Mouse (Mus musculus) CH12.LX (cell line): ENCODE data around the gene Stk10. TPM values are rescaled to one million over a fixed set of nuclear protein-coding genes. Genes with fewer than 3 reads are reported as not detected.

Experiments
- DNase-seq: peaks from one replicate; pipeline ENCODE4 v3.0.0-alpha.2; 2013; ENCODE audit errors: extremely low read depth
- H3K27ac ChIP-seq: 2 replicates; pipeline ENCODE4 v1.5.1; 2012; ENCODE audit warnings: low read depth, mild to moderate bottlenecking, control low read depth, moderate library complexity; ENCODE audit not compliant: insufficient read depth
- H3K27me3 ChIP-seq: replicated peaks from 2 replicates; pipeline ENCODE3; 2012; ENCODE audit warnings: inconsistent platforms
- H3K36me3 ChIP-seq, 2 experiments: replicated peaks in 1 of 2; 2 replicates each; pipeline versions ENCODE3 to v1.6.1; 2012; ENCODE audit warnings: inconsistent platforms in 1 of 2, low read length in 1 of 2, mild to moderate bottlenecking in 1 of 2, mixed read lengths in 1 of 2, moderate library complexity in 1 of 2; ENCODE audit not compliant: control insufficient read depth in 1 of 2, insufficient read depth in 1 of 2
- H3K4me1 ChIP-seq, 2 experiments: 2 replicates each; pipeline ENCODE4 v1.6.1; 2012; ENCODE audit warnings: inconsistent platforms in 1 of 2, moderate library complexity in 1 of 2; ENCODE audit not compliant: insufficient read depth in 2 of 2, control insufficient read depth in 1 of 2
- H3K4me2 ChIP-seq: 2 replicates; pipeline ENCODE4 v1.6.1; 2012; ENCODE audit warnings: low read depth, mild to moderate bottlenecking, control low read depth; ENCODE audit not compliant: poor library complexity, insufficient read depth, severe bottlenecking
- H3K4me3 ChIP-seq, 3 experiments: fragments of 150-350 bp in 1 of 3; sonication (generic) in 1 of 3; replicated peaks in 1 of 3; 2 replicates each; pipeline versions ENCODE3 to v1.5.1; 2011 to 2012; ENCODE audit warnings: low read depth in 2 of 3, low read length in 2 of 3, mild to moderate bottlenecking in 2 of 3, moderate library complexity in 2 of 3, control low read depth in 1 of 3, improper control_type of control experiment in 1 of 3, inconsistent platforms in 1 of 3, mixed read lengths in 1 of 3; ENCODE audit not compliant: poor library complexity in 1 of 3
- H3K79me2 ChIP-seq: replicated peaks from 2 replicates; pipeline ENCODE4 v1.6.1; 2012; ENCODE audit warnings: mild to moderate bottlenecking, moderate library complexity; ENCODE audit not compliant: control insufficient read depth, poor library complexity, insufficient read depth, severe bottlenecking; ENCODE audit errors: extremely low read depth
- H3K9ac ChIP-seq: 2 replicates; pipeline ENCODE4 v1.6.1; 2012; ENCODE audit warnings: low read depth, mild to moderate bottlenecking, control low read depth, moderate library complexity; ENCODE audit not compliant: insufficient read depth
- H3K9me3 ChIP-seq: replicated peaks from 2 replicates; pipeline ENCODE3; 2012; ENCODE audit warnings: low read length, inconsistent platforms, mixed read lengths
- BHLHE40 ChIP-seq: IDR thresholded peaks from 2 replicates; pipeline ENCODE4 v1.6.1; 2011; ENCODE audit warnings: mild to moderate bottlenecking, low read depth, low read length, improper control_type of control experiment
- CHD1 ChIP-seq: IDR thresholded peaks from 2 replicates; pipeline ENCODE4 v1.6.1; 2012; ENCODE audit warnings: low read depth, low read length, improper control_type of control experiment, inconsistent platforms
- CHD2 ChIP-seq: IDR thresholded peaks from 2 replicates; pipeline ENCODE4 v1.6.1; 2011; ENCODE audit warnings: low read length, improper control_type of control experiment
- E2F4 ChIP-seq: IDR thresholded peaks from 2 replicates; pipeline ENCODE4 v1.6.1; 2011; ENCODE audit warnings: low read depth, low read length, improper control_type of control experiment; ENCODE audit not compliant: insufficient replicate concordance
- ELF1 ChIP-seq: IDR thresholded peaks from 2 replicates; pipeline ENCODE4 v1.6.1; 2014; ENCODE audit warnings: low read depth, mild to moderate bottlenecking, inconsistent platforms, low read length, improper control_type of control experiment
- EP300 ChIP-seq: IDR thresholded peaks from 2 replicates; pipeline ENCODE4 v1.6.1; 2011; ENCODE audit warnings: low read length, improper control_type of control experiment
- HCFC1 ChIP-seq: IDR thresholded peaks from 2 replicates; pipeline ENCODE4 v1.6.1; 2012; ENCODE audit warnings: low read depth, mild to moderate bottlenecking, inconsistent platforms, low read length, improper control_type of control experiment
- JUND ChIP-seq: conservative IDR thresholded peaks from 2 replicates; pipeline ENCODE4 v1.6.1; 2011; ENCODE audit warnings: low read depth, low read length, improper control_type of control experiment
- KAT2A ChIP-seq: IDR thresholded peaks from 2 replicates; pipeline ENCODE4 v1.6.1; 2012; ENCODE audit warnings: low read length, improper control_type of control experiment, inconsistent platforms; ENCODE audit not compliant: insufficient replicate concordance
- MAFK ChIP-seq: IDR thresholded peaks from 2 replicates; pipeline ENCODE4 v1.6.1; 2011; ENCODE audit warnings: low read length, improper control_type of control experiment; ENCODE audit not compliant: insufficient replicate concordance
- MAX ChIP-seq: IDR thresholded peaks from 2 replicates; pipeline ENCODE4 v1.6.1; 2011; ENCODE audit warnings: low read length, improper control_type of control experiment
- MAZ ChIP-seq: IDR thresholded peaks from 2 replicates; pipeline ENCODE4 v1.6.1; 2012; ENCODE audit warnings: low read depth, mild to moderate bottlenecking, inconsistent platforms, low read length, improper control_type of control experiment, moderate library complexity
- MEF2A ChIP-seq: IDR thresholded peaks from 2 replicates; pipeline ENCODE4 v1.6.1; 2014; ENCODE audit warnings: low read depth, mild to moderate bottlenecking, inconsistent platforms, low read length, improper control_type of control experiment, borderline replicate concordance
- MYC ChIP-seq: IDR thresholded peaks from 2 replicates; pipeline ENCODE4 v1.6.1; 2011; ENCODE audit warnings: low read depth, mild to moderate bottlenecking, improper control_type of control experiment, low read length
- NELFE ChIP-seq: IDR thresholded peaks from 2 replicates; pipeline ENCODE4 v1.6.1; 2011; ENCODE audit warnings: low read depth, low read length, improper control_type of control experiment
- POLR2AphosphoS2 ChIP-seq: IDR thresholded peaks from 2 replicates; pipeline ENCODE4 v1.6.1; 2011; ENCODE audit warnings: low read depth, low read length, improper control_type of control experiment
- RAD21 ChIP-seq: IDR thresholded peaks from 2 replicates; pipeline ENCODE4 v1.6.1; 2011; ENCODE audit warnings: low read depth, mild to moderate bottlenecking, low read length, improper control_type of control experiment, moderate library complexity
- RCOR1 ChIP-seq: conservative IDR thresholded peaks from 2 replicates; pipeline ENCODE4 v1.6.1; 2012; ENCODE audit warnings: low read depth, mild to moderate bottlenecking, inconsistent platforms, low read length, improper control_type of control experiment
- SIN3A ChIP-seq: IDR thresholded peaks from 2 replicates; pipeline ENCODE4 v1.6.1; 2012; ENCODE audit warnings: low read length, improper control_type of control experiment, inconsistent platforms
- SMC3 ChIP-seq: IDR thresholded peaks from 2 replicates; pipeline ENCODE4 v1.6.1; 2011; ENCODE audit warnings: low read depth, low read length, improper control_type of control experiment
- TBP ChIP-seq: conservative IDR thresholded peaks from 2 replicates; pipeline ENCODE4 v1.6.1; 2011; ENCODE audit warnings: low read depth, low read length, improper control_type of control experiment
- TCF12 ChIP-seq: IDR thresholded peaks from 2 replicates; pipeline ENCODE4 v1.6.1; 2014; ENCODE audit warnings: low read depth, mild to moderate bottlenecking, inconsistent platforms, low read length, improper control_type of control experiment
- UBTF ChIP-seq: IDR thresholded peaks from 2 replicates; pipeline ENCODE4 v1.6.1; 2012; ENCODE audit warnings: low read depth, mild to moderate bottlenecking, inconsistent platforms, low read length, improper control_type of control experiment, moderate library complexity
- USF1 ChIP-seq: IDR thresholded peaks from 2 replicates; pipeline ENCODE4 v1.6.1; 2014; ENCODE audit warnings: low read depth, mild to moderate bottlenecking, inconsistent platforms, low read length, improper control_type of control experiment
- USF2 ChIP-seq: conservative IDR thresholded peaks from 2 replicates; pipeline ENCODE4 v1.6.1; 2011; ENCODE audit warnings: low read depth, low read length, improper control_type of control experiment
- ZKSCAN1 ChIP-seq: IDR thresholded peaks from 2 replicates; pipeline ENCODE4 v1.6.1; 2012; ENCODE audit warnings: low read depth, inconsistent platforms, low read length, improper control_type of control experiment, borderline replicate concordance
- ZMIZ1 ChIP-seq: IDR thresholded peaks from 2 replicates; pipeline ENCODE4 v1.6.1; 2012; ENCODE audit warnings: low read depth, mild to moderate bottlenecking, inconsistent platforms, low read length, improper control_type of control experiment
- ZNF384 ChIP-seq: IDR thresholded peaks from 2 replicates; pipeline ENCODE4 v1.6.1; 2012; ENCODE audit warnings: low read depth, low read length, improper control_type of control experiment, inconsistent platforms
- dilution Hi-C: fragments of 300-500 bp; cut with MboI; formaldehyde crosslinking; loops from 2 replicates; pipeline ENCODE4 v1.14.3; 2020; ENCODE audit warnings: low sequenced_read_pairs; ENCODE audit not compliant: extremely low pct_unique_long_range_greater_than_20kb, extremely low pct_ligation_motif_present
- in situ Hi-C: fragments of 300-500 bp; cut with MboI; formaldehyde crosslinking; loops from 3 replicates; pipeline ENCODE4 v1.14.3; 2019; ENCODE audit warnings: low sequenced_read_pairs, low pct_ligation_motif_present, low pct_unique_long_range_greater_than_20kb, mixed read lengths
- polyA plus RNA-seq: library from polyadenylated mRNA; unstranded; fragments of >175 nt; gene quantifications from 2 replicates; pipeline ENCODE4 v1.2.1, GENCODE M21; 2012; ENCODE audit warnings: low read depth; ENCODE audit not compliant: insufficient read length
- total RNA-seq, 2 experiments: library from RNA; depleted of rRNA; stranded (reverse); fragments of 300-350 nt in 1 of 2; fragments of >200 nt in 1 of 2; gene quantifications; 2 replicates each; pipeline ENCODE4 v1.2.3; 2012 to 2014

Stk10 gene
- total and polyA plus RNA-seq, 3 experiments, result 20.0 to 40.3 (median 23.2) TPM

GRCm38 (mm10) chr11:32551579-32552297, 18.6 kb downstream of the Stk10 start:
- dilution Hi-C loops, result no loop called here
- Histone ChIP-seq H3K4me3 (no peak overlapping the region), H3K4me1 (peaks cover 25 to 94% of the 10 kb centered on the region in 2 experiments), H3K4me2 (no peak overlapping the region), H3K9me3 (no peaks in the 10 kb centered on the region), H3K27ac (no peak overlapping the region), H3K36me3 (peaks cover 11 to 68% of the 10 kb centered on the region in 2 experiments), H3K79me2 (no peaks in the 10 kb centered on the region), H3K9ac (no peak overlapping the region), H3K27me3 (no peaks in the 10 kb centered on the region)
- no peak for DNase-seq
- in situ Hi-C loops, result no loop called here
- TF ChIP-seq KAT2A (no peak), MAFK (no peak), SIN3A (no peak), RAD21 (no peak), E2F4 (no peak), CHD1 (no peak), MYC (no peak), ZKSCAN1 (no peak), BHLHE40 (no peak), ZMIZ1 (no peak), JUND (no peak), ZNF384 (no peak), HCFC1 (no peak), TBP (no peak), MAX (no peak)

GRCm38 (mm10) chr11:32552401-32553090, 19.4 kb downstream of the Stk10 start:
- in situ Hi-C loops (no loop called here), dilution Hi-C loops (no loop called here)
- no peak for DNase-seq
- Histone ChIP-seq H3K4me1 (peaks cover 25 to 94% of the 10 kb centered on the region in 2 experiments), H3K9ac (no peak overlapping the region), H3K36me3 (peaks cover 13 to 68% of the 10 kb centered on the region in 2 experiments), H3K79me2 (no peaks in the 10 kb centered on the region), H3K27me3 (no peaks in the 10 kb centered on the region), H3K4me3 (no peak overlapping the region), H3K9me3 (no peaks in the 10 kb centered on the region), H3K27ac (no peak overlapping the region), H3K4me2 (no peak overlapping the region)
- TF ChIP-seq TCF12 (no peak), MAFK (no peak), ELF1 (no peak), UBTF (no peak), ZNF384 (no peak), POLR2AphosphoS2 (no peak), SMC3 (no peak), USF2 (no peak), MEF2A (no peak), NELFE (no peak), CHD1 (no peak), SIN3A (no peak), MAZ (no peak), MAX (no peak), RCOR1 (no peak), CHD2 (no peak), EP300 (no peak), USF1 (no peak), BHLHE40 (no peak)
